Mouse (Mus musculus): ENCODE measurements around the gene Bdh1.

DNA sequence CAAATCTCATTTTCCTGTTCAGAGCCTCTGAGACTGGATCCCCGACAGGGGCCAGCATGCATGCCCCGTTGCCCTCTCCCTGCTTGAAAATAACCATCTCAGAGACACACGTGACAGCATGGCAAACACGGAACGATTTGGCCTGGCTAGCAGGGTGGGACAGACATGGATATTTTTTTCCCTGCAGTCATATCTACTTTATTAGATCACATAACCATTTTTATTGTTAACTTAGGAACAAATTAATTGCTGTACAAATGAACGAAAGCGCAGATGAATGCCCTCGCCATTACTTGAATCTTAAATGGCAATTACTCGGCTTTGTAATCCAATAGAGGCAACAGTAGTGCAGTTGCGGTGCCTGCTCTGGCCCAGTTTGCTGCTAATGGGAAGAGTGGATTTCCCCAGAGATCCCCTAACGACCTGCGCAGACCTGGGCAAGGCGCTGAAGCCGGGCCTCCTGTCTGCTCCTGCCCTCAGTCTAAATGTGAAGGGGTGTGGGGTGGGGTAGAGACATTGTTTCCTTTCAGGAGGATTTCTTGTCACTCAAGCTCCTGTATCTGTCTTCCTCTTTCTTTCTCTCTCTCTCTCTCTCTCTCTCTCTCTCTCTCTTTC lies 79.8 kb downstream of the Bdh1 start:
- no peak for TF ChIP-seq CTCF (IDR thresholded peaks at IDR 0.05; ENCODE audit: extremely low read depth, insufficient read depth, low read length)
- TF ChIP-seq POLR2A (IDR thresholded peaks at IDR 0.05; ENCODE audit: extremely low read depth, insufficient read depth, low read length): no peak

Measured in cortical plate, adult 2 months (tissue).